Mouse (Mus musculus) megakaryocyte-erythroid progenitor cell, adult 5 weeks (primary cell): ENCODE results near the gene Ctso. TPM values are rescaled to one million over a fixed set of nuclear protein-coding genes. Genes with fewer than 3 reads are reported as not detected.

Source experiments
- polyA plus RNA-seq: library from polyadenylated mRNA; stranded (reverse); fragments of >175 nt; gene quantifications from 2 replicates; pipeline ENCODE4 v1.2.3, GENCODE M21; 2012

The Ctso gene
- polyA plus RNA-seq = 8.0 and 8.2 TPM in 2 replicates

GRCm38 (mm10) chr3:81932141-81933101 lies at the start of gene Ctso:
Gene Ctso (plus strand): TSS chr3:81932601.

GRCm38 (mm10) chr3:81976102-81976501 lies 43.7 kb downstream of the Ctso start, which contains the start of gene Tdo2:
Gene Tdo2 (minus strand): TSS chr3:81976202.

GRCm38 (mm10) chr3:81981990-81982389 lies 49.6 kb downstream of the Ctso start, which contains the start of gene Asic5:
Gene Asic5 (plus strand): TSS chr3:81982290.

Other genes starting within 250 kb of the Ctso start
- not detected in 2 replicates for gene Tdo2, start 43.6 kb downstream of the Ctso start, polyA plus RNA-seq
- gene Asic5, start 49.7 kb downstream of the Ctso start, polyA plus RNA-seq = not detected in 2 replicates
- 0.21 and 0.48 TPM in 2 replicates for gene Gucy1b1, start 142.1 kb downstream of the Ctso start, polyA plus RNA-seq
- gene Gucy1a1, start 213.2 kb downstream of the Ctso start, polyA plus RNA-seq = 0.57 and 0.99 TPM in 2 replicates